Mouse (Mus musculus): ENCODE results near the gene Neurl3.

GRCm38 (mm10) chr1:36240176-36240575 is 34.3 kb downstream of the Neurl3 start:
- TF ChIP-seq CTCF (IDR thresholded peaks at IDR 0.05; ENCODE audit: low read depth) (no peak), EP300 (IDR thresholded peaks at IDR 0.05; ENCODE audit: low read depth) (no peak)

Measured in liver, embryonic 14.5 days (tissue).